ENCODE assay signal across 33 mouse cellular contexts in the genomic region with DNA sequence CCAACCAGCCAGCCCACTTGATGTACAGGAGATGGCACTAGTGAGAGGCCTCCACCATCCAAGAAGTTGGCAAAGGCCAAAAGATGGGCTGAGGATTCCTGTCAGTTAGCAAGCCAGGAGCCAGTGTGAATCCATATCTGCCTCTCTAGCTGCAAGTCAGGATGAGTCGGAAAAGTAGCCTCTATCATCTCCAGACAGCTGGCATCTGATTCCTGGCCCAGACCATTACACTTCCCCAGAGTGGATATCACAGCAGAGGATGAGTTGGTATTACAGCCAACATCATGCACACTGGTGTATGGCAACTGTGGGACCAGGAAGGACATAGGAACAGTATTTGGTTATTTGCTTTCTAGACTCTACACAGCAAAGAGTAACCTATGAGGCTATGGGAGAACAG.
DNase-seq lines count a peak whose midpoint lies in the region; ATAC-seq and TF ChIP-seq lines count a peak whose summit lies in the region.
"Had no signal": no experiment of that assay in that cellular context is flagged by ENCODE, and none has a peak within 500 bp of the region (broad histone marks: within the 10 kb centered on the region; RNA-seq: fewer than 3 reads in every experiment).

No protein-coding gene starts in this region.

- no peaks in the 10 kb centered on the region for H3K27me3 ChIP-seq in heart, embryonic 12.5 days (replicated peaks)
- no peaks in the 10 kb centered on the region for H3K27me3 ChIP-seq in midbrain, embryonic 11.5 days (ENCODE audit: control insufficient read depth, insufficient read depth, low read length)
- H3K27me3 ChIP-seq in midbrain, postnatal 0 days (ENCODE audit: insufficient read depth, low read length), result no peaks in the 10 kb centered on the region
- no peaks in the 10 kb centered on the region for H3K27me3 ChIP-seq in liver, embryonic 16.5 days (ENCODE audit: control insufficient read depth, insufficient read depth, low read depth, low read length)
- no peaks in the 10 kb centered on the region for H3K27me3 ChIP-seq in forebrain, embryonic 16.5 days (replicated peaks; ENCODE audit: control insufficient read depth, insufficient read depth, low read length)
- H3K27me3 ChIP-seq: CH12.LX; embryonic facial prominence, embryonic 15.5 days; hindbrain, embryonic 15.5 days; intestine, embryonic 15.5 days; limb, embryonic 15.5 days; megakaryocyte, embryonic 14.5 days; midbrain, embryonic 15.5 days; neural tube, embryonic 12.5 days had no signal

- H3K9me3 ChIP-seq in heart, embryonic 12.5 days (replicated peaks), result no peaks in the 10 kb centered on the region
- H3K9me3 ChIP-seq in midbrain, embryonic 11.5 days (ENCODE audit: control insufficient read depth, low read length), result no peaks in the 10 kb centered on the region
- H3K9me3 ChIP-seq in midbrain, postnatal 0 days (ENCODE audit: low read length), result no peaks in the 10 kb centered on the region
- no peaks in the 10 kb centered on the region for H3K9me3 ChIP-seq in liver, embryonic 16.5 days (replicated peaks; ENCODE audit: control insufficient read depth, low read length)
- H3K9me3 ChIP-seq in forebrain, embryonic 16.5 days (ENCODE audit: control insufficient read depth, low read length), result no peaks in the 10 kb centered on the region
- H3K9me3 ChIP-seq: embryonic facial prominence, embryonic 15.5 days; heart, embryonic 15.5 days; hindbrain, embryonic 15.5 days; intestine, embryonic 15.5 days; limb, embryonic 15.5 days; lung, embryonic 15.5 days; midbrain, embryonic 15.5 days; neural tube, embryonic 12.5 days had no signal

- intact Hi-C loops in heart, postnatal 36 days (cut with DNase I), result no loop called here

- H3K4me3 ChIP-seq in heart, embryonic 12.5 days, result no peak overlapping the region
- H3K4me3 ChIP-seq in midbrain, embryonic 11.5 days (ENCODE audit: low read depth, low read length), result no peak overlapping the region
- no peak overlapping the region for H3K4me3 ChIP-seq in midbrain, postnatal 0 days (ENCODE audit: low read depth, low read length)
- H3K4me3 ChIP-seq in liver, embryonic 16.5 days (ENCODE audit: low read depth, low read length), result no peak overlapping the region
- no peak overlapping the region for H3K4me3 ChIP-seq in forebrain, embryonic 16.5 days (replicated peaks; ENCODE audit: low read length)
- H3K4me3 ChIP-seq: embryonic facial prominence, embryonic 15.5 days; heart, embryonic 15.5 days; hindbrain, embryonic 15.5 days; intestine, embryonic 15.5 days; layer of hippocampus, adult 2 months; limb, embryonic 15.5 days; lung, embryonic 15.5 days; megakaryocyte, embryonic 14.5 days; midbrain, embryonic 15.5 days; neural tube, embryonic 12.5 days had no signal

- peaks cover 47% of the 10 kb centered on the region for H3K4me1 ChIP-seq in heart, embryonic 12.5 days (replicated peaks)
- peaks cover 24% of the 10 kb centered on the region for H3K4me1 ChIP-seq in midbrain, embryonic 11.5 days (ENCODE audit: control insufficient read depth, insufficient read depth, low read length)
- H3K4me1 ChIP-seq in midbrain, postnatal 0 days (ENCODE audit: insufficient read depth, low read length), result peaks cover 21% of the 10 kb centered on the region
- H3K4me1 ChIP-seq in liver, embryonic 16.5 days (ENCODE audit: control insufficient read depth, low read depth, low read length), result peaks cover 27% of the 10 kb centered on the region
- peaks cover 38% of the 10 kb centered on the region for H3K4me1 ChIP-seq in forebrain, embryonic 16.5 days (replicated peaks; ENCODE audit: control insufficient read depth, insufficient read depth, low read length)

- WGBS in heart, embryonic 12.5 days, result 79% methylated on average over 1 of the region's 1 CpGs
- 88% methylated on average over 1 of the region's 1 CpGs for WGBS in midbrain, embryonic 11.5 days
- 93% methylated on average over 1 of the region's 1 CpGs for WGBS in midbrain, postnatal 0 days
- WGBS in liver, embryonic 16.5 days (ENCODE audit: insufficient replicate concordance), result 44% methylated on average over 1 of the region's 1 CpGs
- WGBS in forebrain, embryonic 16.5 days, result 94% methylated on average over 1 of the region's 1 CpGs

- no peak for DNase-seq in heart, adult 8-10 months (ENCODE audit: low spot score)
- DNase-seq in midbrain, embryonic 11.5 days (ENCODE audit: low spot score, missing footprints), result peak; percentile 51
- no peak for DNase-seq in midbrain, postnatal 0 days (ENCODE audit: low spot score)
- DNase-seq in lung, postnatal 25 days (ENCODE audit: low spot score), result no peak
- no peak for DNase-seq in heart, postnatal 36 days
- DNase-seq: adrenal gland, adult 2 months; adrenal gland, postnatal 36 days; cerebellum, adult 18-20 months; gastrocnemius, postnatal 10 days; kidney, adult 2 months; kidney, postnatal 36 days; left cerebral cortex, postnatal 4 days; lung, postnatal 4 days; right cerebral cortex, adult 18-20 months; spleen, adult 18-20 months; thymus, adult 2 months; thymus, postnatal 36 days had no signal

- H3K27ac ChIP-seq in heart, embryonic 12.5 days (ENCODE audit: poor library complexity, severe bottlenecking), result no peak overlapping the region
- no peak overlapping the region for H3K27ac ChIP-seq in midbrain, embryonic 11.5 days (ENCODE audit: low read depth, low read length)
- H3K27ac ChIP-seq in midbrain, postnatal 0 days (ENCODE audit: low read depth, low read length), result no peak overlapping the region
- peak overlapping the region; percentile 32; the same call in 1 of the 2 replicates for H3K27ac ChIP-seq in liver, embryonic 16.5 days (ENCODE audit: low read length)
- H3K27ac ChIP-seq in forebrain, embryonic 16.5 days (ENCODE audit: low read length), result no peak overlapping the region
- H3K27ac ChIP-seq: embryonic facial prominence, embryonic 15.5 days; heart, embryonic 15.5 days; hindbrain, embryonic 15.5 days; intestine, embryonic 15.5 days; layer of hippocampus, adult 2 months; limb, embryonic 15.5 days; lung, embryonic 15.5 days; midbrain, embryonic 15.5 days; neural tube, embryonic 12.5 days had no signal

- no peak overlapping the region for H3K4me2 ChIP-seq in heart, embryonic 12.5 days
- no peak overlapping the region for H3K4me2 ChIP-seq in midbrain, embryonic 11.5 days
- no peak overlapping the region for H3K4me2 ChIP-seq in midbrain, postnatal 0 days (ENCODE audit: low read depth, low read length, poor library complexity, severe bottlenecking)
- no peak overlapping the region for H3K4me2 ChIP-seq in liver, embryonic 16.5 days (ENCODE audit: low read depth, low read length)
- H3K4me2 ChIP-seq in forebrain, embryonic 16.5 days (ENCODE audit: low read length), result no peak overlapping the region
- H3K4me2 ChIP-seq: embryonic facial prominence, embryonic 15.5 days; heart, embryonic 15.5 days; hindbrain, embryonic 15.5 days; intestine, embryonic 15.5 days; limb, embryonic 15.5 days; lung, embryonic 15.5 days; midbrain, embryonic 15.5 days; neural tube, embryonic 12.5 days had no signal

- H3K9ac ChIP-seq in heart, embryonic 12.5 days, result no peak overlapping the region
- no peak overlapping the region for H3K9ac ChIP-seq in midbrain, embryonic 11.5 days (ENCODE audit: low read length)
- H3K9ac ChIP-seq in midbrain, postnatal 0 days (replicated peaks; ENCODE audit: low read length, poor library complexity, severe bottlenecking), result no peak overlapping the region
- H3K9ac ChIP-seq in liver, embryonic 16.5 days (ENCODE audit: low read depth, low read length), result no peak overlapping the region
- no peak overlapping the region for H3K9ac ChIP-seq in forebrain, embryonic 16.5 days (replicated peaks; ENCODE audit: low read depth, low read length)
- H3K9ac ChIP-seq: embryonic facial prominence, embryonic 15.5 days; heart, embryonic 15.5 days; hindbrain, embryonic 15.5 days; intestine, embryonic 15.5 days; limb, embryonic 15.5 days; lung, embryonic 15.5 days; midbrain, embryonic 15.5 days; neural tube, embryonic 12.5 days had no signal

- TF ChIP-seq CTCF in midbrain, postnatal 0 days (IDR thresholded peaks at IDR 0.05), result no peak

- no peaks in the 10 kb centered on the region for H3K36me3 ChIP-seq in heart, embryonic 12.5 days
- no peaks in the 10 kb centered on the region for H3K36me3 ChIP-seq in midbrain, embryonic 11.5 days (ENCODE audit: control insufficient read depth, insufficient read depth, low read length)
- no peaks in the 10 kb centered on the region for H3K36me3 ChIP-seq in midbrain, postnatal 0 days (ENCODE audit: insufficient read depth, low read length)
- H3K36me3 ChIP-seq in liver, embryonic 16.5 days (ENCODE audit: control insufficient read depth, insufficient read depth), result no peaks in the 10 kb centered on the region
- no peaks in the 10 kb centered on the region for H3K36me3 ChIP-seq in forebrain, embryonic 16.5 days (ENCODE audit: control insufficient read depth, insufficient read depth)
- H3K36me3 ChIP-seq: embryonic facial prominence, embryonic 15.5 days; heart, embryonic 15.5 days; hindbrain, embryonic 15.5 days; intestine, embryonic 15.5 days; limb, embryonic 15.5 days; lung, embryonic 15.5 days; midbrain, embryonic 15.5 days; neural tube, embryonic 12.5 days had no signal

- peak; percentile 67 for ATAC-seq in heart, embryonic 12.5 days (ENCODE audit: insufficient number of reproducible peaks, low FRiP score)
- ATAC-seq in midbrain, embryonic 11.5 days (ENCODE audit: low FRiP score), result no peak
- no peak for ATAC-seq in midbrain, postnatal 0 days (ENCODE audit: low FRiP score)
- peak; percentile 81 for ATAC-seq in liver, embryonic 16.5 days (ENCODE audit: low read depth)
- ATAC-seq in forebrain, embryonic 16.5 days, result no peak
- ATAC-seq: activated CD4-positive, CD25-positive, alpha-beta regulatory T cell, adult 4 months; forebrain, embryonic 14.5 days; intestine, embryonic 15.5 days; midbrain, embryonic 15.5 days had no signal

Comparison
In these comparisons a context has a peak if more than half of its experiments do, and no peak if none do; other contexts are left out.
1. ATAC-seq: peak in heart, embryonic 12.5 days (single experiment) and liver, embryonic 16.5 days (single experiment); none in midbrain, embryonic 11.5 days (single experiment), midbrain, postnatal 0 days (single experiment) and forebrain, embryonic 16.5 days (single experiment).